ENCODE assay signal across 10 mouse cellular contexts in the genomic region with DNA sequence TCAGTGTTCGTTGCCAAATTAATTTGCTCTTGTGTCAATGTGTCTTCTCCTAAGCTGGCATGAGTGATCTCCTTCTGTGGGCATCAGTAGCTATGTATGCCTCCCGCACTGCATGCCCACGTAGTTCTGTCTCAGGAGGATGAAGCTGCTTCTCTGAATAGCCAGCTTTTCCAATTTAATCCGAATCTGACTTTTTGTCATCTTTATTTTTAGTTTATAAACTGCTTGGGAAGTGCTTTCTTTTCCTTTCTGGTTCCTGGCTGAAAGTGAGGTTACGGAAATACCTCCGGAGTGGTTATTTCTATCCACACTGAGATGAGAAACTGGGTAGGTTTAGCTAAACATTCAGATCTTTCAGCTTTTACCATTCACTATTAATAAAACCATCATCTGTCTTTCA.
"Had no signal": no experiment of that assay in that cellular context is flagged by ENCODE, and none has a peak within 500 bp of the region (broad histone marks: within the 10 kb centered on the region; RNA-seq: fewer than 3 reads in every experiment).

No protein-coding gene starts in this region.

- DNase-seq: kidney, postnatal 10 days; kidney, postnatal 4 days; lung, embryonic 14.5 days; lung, postnatal 10 days; lung, postnatal 4 days; thymus, postnatal 4 days had no signal

- ATAC-seq: inflammation-experienced regulatory T-cells, adult 6 months; intestine, postnatal 0 days; liver, embryonic 12.5 days; midbrain, embryonic 15.5 days had no signal
